Mouse (Mus musculus) MEL (cell line): ENCODE measurements around the gene Mms19. TPM values are rescaled to one million over a fixed set of nuclear protein-coding genes. Genes with fewer than 3 reads are reported as not detected.

Experiments used
- DNase-seq: peaks from one replicate; pipeline ENCODE4 v3.0.0; 2011; ENCODE audit warnings: low read depth, low spot score
- H3K27ac ChIP-seq: 2 replicates; pipeline ENCODE4 v1.5.1; 2012; ENCODE audit warnings: low read depth, mild to moderate bottlenecking, control low read depth, low read length, moderate library complexity; ENCODE audit not compliant: control insufficient read depth
- H3K27me3 ChIP-seq, 2 experiments: fragments of 150-350 bp in 1 of 2; sonication (generic) in 1 of 2; 2 replicates each; pipeline ENCODE4 v1.6.1; 2012; ENCODE audit warnings: low read length in 2 of 2, mild to moderate bottlenecking in 2 of 2, improper control_type of control experiment in 1 of 2, moderate library complexity in 1 of 2; ENCODE audit not compliant: insufficient read depth in 2 of 2, control insufficient read depth in 1 of 2
- H3K36me3 ChIP-seq, 2 experiments: 2 replicates each; pipeline ENCODE4 v1.6.1; 2012 to 2014; ENCODE audit warnings: low read length in 2 of 2, improper control_type of control experiment in 1 of 2, inconsistent platforms in 1 of 2, mild to moderate bottlenecking in 1 of 2; ENCODE audit not compliant: insufficient read depth in 2 of 2, control insufficient read depth in 1 of 2
- H3K4me1 ChIP-seq, 2 experiments: fragments of 150-350 bp in 1 of 2; sonication (generic) in 1 of 2; 2 replicates each; pipeline ENCODE4 v1.6.1; 2012; ENCODE audit warnings: low read length in 2 of 2, improper control_type of control experiment in 1 of 2, mild to moderate bottlenecking in 1 of 2; ENCODE audit not compliant: insufficient read depth in 2 of 2, control insufficient read depth in 1 of 2
- H3K4me3 ChIP-seq, 2 experiments: fragments of 150-350 bp in 1 of 2; sonication (generic) in 1 of 2; 2 replicates each; pipeline ENCODE4 v1.5.1; 2012; ENCODE audit warnings: low read depth in 2 of 2, low read length in 2 of 2, mild to moderate bottlenecking in 2 of 2, moderate library complexity in 2 of 2, control low read depth in 1 of 2, improper control_type of control experiment in 1 of 2; ENCODE audit not compliant: control insufficient read depth in 1 of 2, insufficient read depth in 1 of 2
- H3K79me2 ChIP-seq: 2 replicates; pipeline ENCODE4 v1.6.1; 2012; ENCODE audit warnings: mild to moderate bottlenecking, low read length, moderate library complexity; ENCODE audit not compliant: control insufficient read depth, poor library complexity, insufficient read depth
- H3K9ac ChIP-seq: 2 replicates; pipeline ENCODE4 v1.6.1; 2012; ENCODE audit warnings: low read depth, mild to moderate bottlenecking, control low read depth, low read length, moderate library complexity; ENCODE audit not compliant: control insufficient read depth, poor library complexity, severe bottlenecking
- H3K9me3 ChIP-seq: fragments of 150-350 bp; sonication (generic); replicated peaks from 2 replicates; pipeline ENCODE4 v1.6.1; 2012; ENCODE audit warnings: mild to moderate bottlenecking, low read length, improper control_type of control experiment, moderate library complexity; ENCODE audit not compliant: insufficient read depth
- BHLHE40 ChIP-seq: IDR thresholded peaks from 2 replicates; pipeline ENCODE4 v1.6.1; 2012; ENCODE audit warnings: low read depth, mild to moderate bottlenecking, inconsistent platforms, low read length, improper control_type of control experiment, borderline replicate concordance
- CHD1 ChIP-seq: IDR thresholded peaks from 2 replicates; pipeline ENCODE4 v1.6.1; 2012; ENCODE audit warnings: low read depth, mild to moderate bottlenecking, inconsistent platforms, low read length, improper control_type of control experiment
- CHD2 ChIP-seq: IDR thresholded peaks from 2 replicates; pipeline ENCODE4 v1.6.1; 2011; ENCODE audit warnings: low read length, improper control_type of control experiment
- CTCF ChIP-seq, 3 experiments: IDR thresholded peaks in 2 of 3; conservative IDR thresholded peaks in 1 of 3; 2 replicates each; pipeline ENCODE4 v1.5.1; 2011 to 2012; ENCODE audit warnings: low read length in 3 of 3, low read depth in 2 of 3, mild to moderate bottlenecking in 2 of 3, improper control_type of control experiment in 1 of 3, inconsistent platforms in 1 of 3, mixed read lengths in 1 of 3, moderate library complexity in 1 of 3; ENCODE audit not compliant: control insufficient read depth in 1 of 3, insufficient read depth in 1 of 3, poor library complexity in 1 of 3, severe bottlenecking in 1 of 3
- ELF1 ChIP-seq: IDR thresholded peaks from 2 replicates; pipeline ENCODE4 v1.6.1; 2014; ENCODE audit warnings: low read depth, mild to moderate bottlenecking, inconsistent platforms, low read length, improper control_type of control experiment, moderate library complexity
- GABPA ChIP-seq: IDR thresholded peaks from 2 replicates; pipeline ENCODE4 v1.6.1; 2012; ENCODE audit warnings: low read depth, mild to moderate bottlenecking, inconsistent platforms, low read length, improper control_type of control experiment, moderate library complexity
- HCFC1 ChIP-seq: IDR thresholded peaks from 2 replicates; pipeline ENCODE4 v1.6.1; 2012; ENCODE audit warnings: low read depth, mild to moderate bottlenecking, inconsistent platforms, low read length, improper control_type of control experiment, moderate library complexity
- JUND ChIP-seq: IDR thresholded peaks from 2 replicates; pipeline ENCODE4 v1.6.1; 2011; ENCODE audit warnings: low read depth, mild to moderate bottlenecking, improper control_type of control experiment, low read length
- MAFK ChIP-seq: IDR thresholded peaks from 2 replicates; pipeline ENCODE4 v1.6.1; 2011; ENCODE audit warnings: low read depth, mild to moderate bottlenecking, low read length, improper control_type of control experiment, borderline replicate concordance
- MAX ChIP-seq: IDR thresholded peaks from 2 replicates; pipeline ENCODE4 v1.6.1; 2011; ENCODE audit warnings: low read length, improper control_type of control experiment
- MAZ ChIP-seq: IDR thresholded peaks from 2 replicates; pipeline ENCODE4 v1.6.1; 2012; ENCODE audit warnings: low read depth, mild to moderate bottlenecking, inconsistent platforms, low read length, improper control_type of control experiment
- MEF2A ChIP-seq: IDR thresholded peaks from 2 replicates; pipeline ENCODE4 v1.6.1; 2014; ENCODE audit warnings: low read depth, mild to moderate bottlenecking, inconsistent platforms, low read length, improper control_type of control experiment; ENCODE audit not compliant: poor library complexity, insufficient replicate concordance, severe bottlenecking; ENCODE audit errors: extremely low read depth
- MYB ChIP-seq: IDR thresholded peaks from 2 replicates; pipeline ENCODE4 v1.6.1; 2011; ENCODE audit warnings: mild to moderate bottlenecking, low read depth, low read length, improper control_type of control experiment
- MYC ChIP-seq: IDR thresholded peaks from 2 replicates; pipeline ENCODE4 v1.6.1; 2011; ENCODE audit warnings: low read depth, mild to moderate bottlenecking, low read length, improper control_type of control experiment, moderate library complexity
- NRF1 ChIP-seq: IDR thresholded peaks from 2 replicates; pipeline ENCODE4 v1.6.1; 2014; ENCODE audit warnings: low read depth, mild to moderate bottlenecking, inconsistent platforms, low read length, improper control_type of control experiment, moderate library complexity; ENCODE audit not compliant: poor library complexity, insufficient read depth, severe bottlenecking
- POLR2A ChIP-seq, 2 experiments: IDR thresholded peaks; 2 replicates each; pipeline ENCODE4 v1.6.1; 2011 to 2012; ENCODE audit warnings: low read length in 2 of 2, mild to moderate bottlenecking in 2 of 2, control low read depth in 1 of 2, improper control_type of control experiment in 1 of 2, low read depth in 1 of 2, moderate library complexity in 1 of 2; ENCODE audit not compliant: control insufficient read depth in 1 of 2, insufficient read depth in 1 of 2, poor library complexity in 1 of 2
- POLR2AphosphoS5 ChIP-seq: IDR thresholded peaks from 2 replicates; pipeline ENCODE4 v1.6.1; 2012; ENCODE audit warnings: low read depth, borderline replicate concordance, mild to moderate bottlenecking, inconsistent platforms, low read length, moderate library complexity, mixed read lengths
- RAD21 ChIP-seq: IDR thresholded peaks from 2 replicates; pipeline ENCODE4 v1.6.1; 2011; ENCODE audit warnings: mild to moderate bottlenecking, low read depth, low read length, improper control_type of control experiment
- SIN3A ChIP-seq: IDR thresholded peaks from 2 replicates; pipeline ENCODE4 v1.6.1; 2012; ENCODE audit warnings: low read length, improper control_type of control experiment, inconsistent platforms
- SMC3 ChIP-seq: IDR thresholded peaks from 2 replicates; pipeline ENCODE4 v1.6.1; 2011; ENCODE audit warnings: low read depth, low read length, improper control_type of control experiment
- TBP ChIP-seq: IDR thresholded peaks from 2 replicates; pipeline ENCODE4 v1.8.0; 2011; ENCODE audit warnings: low read depth, low read length, improper control_type of control experiment
- UBTF ChIP-seq: IDR thresholded peaks from 2 replicates; pipeline ENCODE4 v1.6.1; 2012; ENCODE audit warnings: low read depth, mild to moderate bottlenecking, inconsistent platforms, low read length, improper control_type of control experiment, moderate library complexity, borderline replicate concordance; ENCODE audit not compliant: insufficient read depth
- ZC3H11A ChIP-seq: IDR thresholded peaks from 2 replicates; pipeline ENCODE4 v1.6.1; 2012; ENCODE audit warnings: low read depth, mild to moderate bottlenecking, inconsistent platforms, low read length, improper control_type of control experiment
- ZNF384 ChIP-seq: IDR thresholded peaks from 2 replicates; pipeline ENCODE4 v1.6.1; 2012; ENCODE audit warnings: low read depth, mild to moderate bottlenecking, inconsistent platforms, low read length, improper control_type of control experiment
- polyA plus RNA-seq, 2 experiments: library from polyadenylated mRNA; stranded (reverse) in 1 of 2; unstranded in 1 of 2; fragments of >175 nt in 1 of 2; fragments of >200 nt in 1 of 2; gene quantifications; 2 replicates each; pipeline versions ENCODE4 v1.2.1 to v1.2.4; 2012; ENCODE audit warnings: low replicate concordance in 2 of 2, low read depth in 1 of 2; ENCODE audit not compliant: insufficient read length in 2 of 2, insufficient read depth in 1 of 2, missing spikeins in 1 of 2
- total RNA-seq: library from RNA; depleted of rRNA; stranded (reverse); fragments of 300-350 nt; gene quantifications from 2 replicates; pipeline ENCODE4 v1.2.3, GENCODE M21; 2012

Gene Mms19
- total and polyA plus RNA-seq, 3 experiments: 25.6 to 88.6 TPM; not detected in 1

- no peaks in the 10 kb centered on the region for H3K27me3 ChIP-seq
- no peaks in the 10 kb centered on the region for H3K79me2 ChIP-seq
- H3K4me3 ChIP-seq: no peak overlapping the region
- peaks cover 0 to under 1% of the 10 kb centered on the region in 2 experiments; a peak in 1 of 4 replicates for H3K4me1 ChIP-seq
- no peak for DNase-seq
- H3K27ac ChIP-seq: no peak overlapping the region
- TF ChIP-seq TBP (no peak), CHD1 (no peak), MYC (no peak), UBTF (no peak), BHLHE40 (no peak), MAX (no peak), NRF1 (no peak), POLR2A (IDR thresholded peaks at IDR 0.05; ENCODE audit: control insufficient read depth in 1 of 2, insufficient read depth in 1 of 2, low read depth in 1 of 2, low read length in 2 of 2, poor library complexity in 1 of 2) (no peak), ZNF384 (no peak), HCFC1 (no peak), ELF1 (no peak), JUND (no peak), RAD21 (no peak), SIN3A (no peak), MAFK (no peak), CTCF (IDR thresholded peaks at IDR 0.05 in 2 of 3, conservative IDR thresholded peaks at IDR 0.05 in 1 of 3; ENCODE audit: control insufficient read depth in 1 of 3, insufficient read depth in 1 of 3, low read depth in 2 of 3, low read length in 3 of 3, poor library complexity in 1 of 3, severe bottlenecking in 1 of 3) (no peak), MEF2A (no peak), MAZ (no peak), MYB (no peak)
- peaks cover 0 to under 1% of the 10 kb centered on the region in 2 experiments; a peak in 1 of 4 replicates for H3K36me3 ChIP-seq
- H3K9me3 ChIP-seq: no peaks in the 10 kb centered on the region
- H3K9ac ChIP-seq: no peak overlapping the region
Measured at GRCm38 (mm10) chr19:42011123-42011522, 30.2 kb upstream of the Mms19 start.

GRCm38 (mm10) chr19:42010436-42010835 lies 29.5 kb upstream of the Mms19 start:
- Histone ChIP-seq H3K36me3 (peaks cover 0 to 5% of the 10 kb centered on the region in 2 experiments; a peak in 2 of 4 replicates), H3K4me1 (peaks cover under 1 to 7% of the 10 kb centered on the region in 2 experiments; a peak in 3 of 4 replicates), H3K9me3 (no peaks in the 10 kb centered on the region), H3K27ac (no peak overlapping the region), H3K27me3 (no peaks in the 10 kb centered on the region), H3K79me2 (no peaks in the 10 kb centered on the region), H3K4me3 (no peak overlapping the region), H3K9ac (no peak overlapping the region)
- TF ChIP-seq MAX (no peak), BHLHE40 (no peak), MAZ (no peak), MYC (no peak), JUND (no peak), GABPA (no peak), MAFK (no peak), CHD2 (no peak), POLR2AphosphoS5 (no peak), ZC3H11A (no peak), SMC3 (no peak), CHD1 (no peak)
- no peak for DNase-seq
